ENCODE assay signal across 8 mouse cellular contexts in genomic region chr14:73776066-73776465, GRCm38 (mm10).
DNase-seq lines count a peak whose midpoint lies in the region; ATAC-seq and TF ChIP-seq lines count a peak whose summit lies in the region.

No protein-coding gene starts in this region.

- H3K4me1 ChIP-seq in forebrain, embryonic 16.5 days (replicated peaks; ENCODE audit: control insufficient read depth, insufficient read depth, low read length), result no peaks in the 10 kb centered on the region
- no peaks in the 10 kb centered on the region for H3K4me1 ChIP-seq in kidney, postnatal 0 days (replicated peaks; ENCODE audit: insufficient read depth, low read length)
- no peaks in the 10 kb centered on the region for H3K4me1 ChIP-seq in lung, adult 2 months (ENCODE audit: control insufficient read depth, insufficient read depth, low read length)
- no peaks in the 10 kb centered on the region for H3K4me1 ChIP-seq in intestine, embryonic 15.5 days (replicated peaks)

- peak; percentile 75 for ATAC-seq in forebrain, embryonic 16.5 days
- ATAC-seq in kidney, postnatal 0 days (replicated peaks; ENCODE audit: low FRiP score, low read depth), result no peak
- ATAC-seq in intestine, embryonic 15.5 days, result no peak

- DNase-seq in 3T3-L1 (ENCODE audit: low read depth, low spot score) (peak; percentile 76), ES-CJ7 (ENCODE audit: low read depth, low spot score) (peak; percentile 68)
- DNase-seq in c-Kit-positive CD71-positive TER-119-positive erythroid progenitor cells, embryonic 14.5 days (ENCODE audit: low spot score), result peak; percentile 17
- peak; percentile 70 for DNase-seq in kidney, postnatal 0 days (ENCODE audit: low spot score)
- peak; percentile 7 for DNase-seq in lung, adult 2 months
- peak; percentile 32 for DNase-seq in retina, adult 2 months (ENCODE audit: low read depth, low spot score)

- H3K27ac ChIP-seq in forebrain, embryonic 16.5 days (ENCODE audit: low read length), result no peak overlapping the region
- H3K27ac ChIP-seq in kidney, postnatal 0 days, result no peak overlapping the region
- no peak overlapping the region for H3K27ac ChIP-seq in intestine, embryonic 15.5 days

- H3K27me3 ChIP-seq in forebrain, embryonic 16.5 days (replicated peaks; ENCODE audit: control insufficient read depth, insufficient read depth, low read length), result no peaks in the 10 kb centered on the region
- no peaks in the 10 kb centered on the region for H3K27me3 ChIP-seq in kidney, postnatal 0 days (ENCODE audit: insufficient read depth, low read length)
- H3K27me3 ChIP-seq in intestine, embryonic 15.5 days (replicated peaks), result no peaks in the 10 kb centered on the region

- H3K4me3 ChIP-seq in forebrain, embryonic 16.5 days (replicated peaks; ENCODE audit: low read length), result no peak overlapping the region
- H3K4me3 ChIP-seq in kidney, postnatal 0 days (replicated peaks; ENCODE audit: low read depth, low read length), result no peak overlapping the region
- no peak overlapping the region for H3K4me3 ChIP-seq in lung, adult 2 months (replicated peaks; ENCODE audit: extremely low read depth, low read depth, low read length)
- no peak overlapping the region for H3K4me3 ChIP-seq in intestine, embryonic 15.5 days (replicated peaks)

- WGBS in forebrain, embryonic 16.5 days, result 19% methylated on average over 1 of the region's 1 CpGs
- 14% methylated on average over 1 of the region's 1 CpGs for WGBS in kidney, postnatal 0 days
- 10% methylated on average over 1 of the region's 1 CpGs for WGBS in lung, adult 2 months
- 10% methylated on average over 1 of the region's 1 CpGs for WGBS in intestine, embryonic 15.5 days

- H3K9ac ChIP-seq in forebrain, embryonic 16.5 days (replicated peaks; ENCODE audit: low read depth, low read length), result no peak overlapping the region
- no peak overlapping the region for H3K9ac ChIP-seq in kidney, postnatal 0 days (ENCODE audit: low read depth, low read length)
- H3K9ac ChIP-seq in intestine, embryonic 15.5 days, result no peak overlapping the region

- H3K36me3 ChIP-seq in forebrain, embryonic 16.5 days (ENCODE audit: control insufficient read depth, insufficient read depth), result no peaks in the 10 kb centered on the region
- H3K36me3 ChIP-seq in kidney, postnatal 0 days (ENCODE audit: insufficient read depth, low read length), result no peaks in the 10 kb centered on the region
- H3K36me3 ChIP-seq in intestine, embryonic 15.5 days, result no peaks in the 10 kb centered on the region

- no peaks in the 10 kb centered on the region for H3K9me3 ChIP-seq in forebrain, embryonic 16.5 days (ENCODE audit: control insufficient read depth, low read length)
- no peaks in the 10 kb centered on the region for H3K9me3 ChIP-seq in kidney, postnatal 0 days (replicated peaks; ENCODE audit: low read length)
- no peaks in the 10 kb centered on the region for H3K9me3 ChIP-seq in intestine, embryonic 15.5 days

- TF ChIP-seq POLR2A in lung, adult 2 months (IDR thresholded peaks at IDR 0.05; ENCODE audit: borderline replicate concordance, extremely low read depth, low read depth, low read length), result no peak

- H3K4me2 ChIP-seq in forebrain, embryonic 16.5 days (ENCODE audit: low read length), result no peak overlapping the region
- no peak overlapping the region for H3K4me2 ChIP-seq in kidney, postnatal 0 days (ENCODE audit: low read length)
- no peak overlapping the region for H3K4me2 ChIP-seq in intestine, embryonic 15.5 days (replicated peaks)

- TF ChIP-seq CTCF in kidney, postnatal 0 days (IDR thresholded peaks at IDR 0.05; ENCODE audit: low read depth), result peak; percentile 94
- TF ChIP-seq CTCF in lung, adult 2 months (IDR thresholded peaks at IDR 0.05; ENCODE audit: insufficient read depth, low read length), result peak; percentile 48

Comparison
In these comparisons a context has a peak if more than half of its experiments do, and no peak if none do; other contexts are left out.
1. DNase-seq: peak in every context shown above with its lines; median percentile 76 in 3T3-L1; 70 in kidney, postnatal 0 days; 68 in ES-CJ7; 32 in retina, adult 2 months; 17 in c-Kit-positive CD71-positive TER-119-positive erythroid progenitor cells, embryonic 14.5 days; 7 in lung, adult 2 months.